Mouse (Mus musculus) forebrain, embryonic 14.5 days (tissue): Measurements from ENCODE around the gene Spsb4. TPM values are rescaled to one million over a fixed set of nuclear protein-coding genes. Genes with fewer than 3 reads are reported as not detected.

Experiments
- ATAC-seq: fragments of 200-750 bp; cut with Nextera tagmentation; 2 replicates; pipeline ENCODE4 v1.8.0; 2017; ENCODE audit warnings: mild to moderate bottlenecking, moderate library complexity
- DNase-seq: peaks from one replicate; pipeline ENCODE4 v3.0.0-alpha.2; 2015; ENCODE audit warnings: low spot score
- H3K27ac ChIP-seq: fragments of 300-500 bp; sonication (generic); 2 replicates; pipeline ENCODE4 v1.5.1; 2014; ENCODE audit warnings: low read depth, mild to moderate bottlenecking, control low read depth, low read length, moderate library complexity
- H3K27me3 ChIP-seq: fragments of 300-500 bp; sonication (generic); replicated peaks from 2 replicates; pipeline ENCODE4 v1.6.1; 2014; ENCODE audit warnings: low read length, control low read depth, mixed read lengths; ENCODE audit not compliant: control insufficient read depth, insufficient read depth
- H3K36me3 ChIP-seq: fragments of 300-500 bp; sonication (generic); 2 replicates; pipeline ENCODE4 v1.6.1; 2014; ENCODE audit warnings: low read length, control low read depth; ENCODE audit not compliant: control insufficient read depth, insufficient read depth
- H3K4me1 ChIP-seq: fragments of 300-500 bp; sonication (generic); 2 replicates; pipeline ENCODE4 v1.6.1; 2014; ENCODE audit warnings: antibody characterized with exemption, low read length, control low read depth; ENCODE audit not compliant: control insufficient read depth, insufficient read depth
- H3K4me2 ChIP-seq: fragments of 300-500 bp; sonication (generic); 2 replicates; pipeline ENCODE4 v1.6.1; 2014; ENCODE audit warnings: mild to moderate bottlenecking, control low read depth, low read length
- H3K4me3 ChIP-seq: fragments of 300-500 bp; sonication (generic); 2 replicates; pipeline ENCODE4 v1.5.1; 2014; ENCODE audit warnings: low read depth, low read length, control low read depth
- H3K9ac ChIP-seq: fragments of 300-500 bp; sonication (generic); 2 replicates; pipeline ENCODE4 v1.6.1; 2014; ENCODE audit warnings: mild to moderate bottlenecking, low read length, control low read depth, moderate library complexity
- H3K9me3 ChIP-seq: fragments of 300-500 bp; sonication (generic); replicated peaks from 2 replicates; pipeline ENCODE4 v1.6.1; 2016; ENCODE audit warnings: low read length, control low read depth, mixed read lengths; ENCODE audit not compliant: control insufficient read depth
- WGBS: fragments of 180-500 bp; shearing (Covaris S2); extraction: QIAGEN DNeasy Blood & Tissue Kit; methylation state at CpG from one replicate; pipeline ENCODE4 v1.1.7; 2014; 5-methylcytosine and 5-hydroxymethylcytosine counted together
- polyA plus RNA-seq: library from polyadenylated mRNA; unstranded; fragments of >200 nt; fragmentation: Nextera tagmentation; extraction: Ambion mirVana; gene quantifications from 2 replicates; pipeline ENCODE4 v1.2.1, GENCODE M21; 2014

Gene Spsb4
- polyA plus RNA-seq, 1 experiment from 2014 or later, result 20.8 TPM

DNA sequence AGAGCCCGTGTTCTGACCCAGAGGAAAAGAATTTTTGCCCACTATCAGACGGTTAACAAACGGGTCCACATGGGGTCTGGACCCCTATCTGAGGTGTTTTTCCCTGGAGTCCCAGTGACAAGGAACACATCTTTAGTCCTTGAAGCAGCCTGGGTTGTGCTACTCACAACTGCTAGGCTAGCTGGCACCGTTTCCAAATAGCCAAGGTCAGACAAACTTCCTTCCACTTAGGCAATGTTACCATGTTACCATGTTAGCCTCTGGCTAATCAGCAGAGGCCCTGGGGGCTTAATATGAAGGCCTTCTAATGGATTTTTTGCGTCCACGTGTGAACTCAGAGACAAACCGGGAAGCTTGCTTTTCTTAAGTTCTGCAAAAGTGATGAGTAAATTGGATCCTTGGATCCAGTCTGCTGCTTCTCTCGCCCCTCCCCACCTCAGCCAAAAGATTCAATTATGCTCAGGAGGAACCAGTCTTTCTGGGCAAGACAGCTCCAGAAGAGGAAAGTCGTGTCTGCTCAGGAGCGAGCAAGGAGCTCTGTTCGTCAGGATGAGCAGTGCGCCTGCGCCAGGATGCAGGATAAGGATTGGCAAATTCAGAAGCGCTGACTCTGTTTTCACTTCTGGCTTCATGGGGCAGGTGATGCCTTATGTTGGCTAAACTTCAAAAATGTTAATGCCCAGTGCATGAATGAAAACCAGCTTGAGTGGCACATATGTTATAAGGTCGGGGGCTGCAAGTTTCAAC, 64.4 kb downstream of the Spsb4 start:
- ATAC-seq (no peak), DNase-seq (no peak)
- Histone ChIP-seq H3K4me1 (peaks cover 25% of the 10 kb centered on the region), H3K9ac (no peak overlapping the region), H3K4me2 (no peak overlapping the region), H3K27me3 (no peaks in the 10 kb centered on the region), H3K4me3 (no peak overlapping the region), H3K27ac (no peak overlapping the region), H3K9me3 (no peaks in the 10 kb centered on the region), H3K36me3 (no peaks in the 10 kb centered on the region)
- WGBS, result 80% methylated on average over 15 of the region's 15 CpGs

DNA sequence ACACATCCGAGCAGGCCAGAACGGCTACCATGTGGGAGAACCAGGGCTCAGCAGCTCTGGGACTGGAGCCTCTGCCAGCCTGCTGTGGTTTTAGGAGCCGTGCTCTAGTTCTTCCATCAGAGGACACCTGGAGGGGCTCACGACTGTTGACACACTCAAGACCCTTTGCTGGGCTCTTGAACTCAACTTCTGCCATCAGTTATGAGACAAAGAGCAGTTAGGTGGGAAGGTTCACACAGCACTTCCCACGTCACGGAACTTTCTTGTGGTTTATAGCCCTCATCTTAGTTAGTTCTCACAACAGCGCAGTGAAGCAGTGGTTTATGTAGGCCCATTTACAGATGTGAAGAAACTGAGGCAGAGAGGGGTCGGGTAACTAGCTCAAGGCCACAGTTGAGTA, 65.2 kb downstream of the Spsb4 start:
- WGBS, result 96% methylated on average over 8 of the region's 8 CpGs
- peaks cover 25% of the 10 kb centered on the region for H3K4me1 ChIP-seq

DNA sequence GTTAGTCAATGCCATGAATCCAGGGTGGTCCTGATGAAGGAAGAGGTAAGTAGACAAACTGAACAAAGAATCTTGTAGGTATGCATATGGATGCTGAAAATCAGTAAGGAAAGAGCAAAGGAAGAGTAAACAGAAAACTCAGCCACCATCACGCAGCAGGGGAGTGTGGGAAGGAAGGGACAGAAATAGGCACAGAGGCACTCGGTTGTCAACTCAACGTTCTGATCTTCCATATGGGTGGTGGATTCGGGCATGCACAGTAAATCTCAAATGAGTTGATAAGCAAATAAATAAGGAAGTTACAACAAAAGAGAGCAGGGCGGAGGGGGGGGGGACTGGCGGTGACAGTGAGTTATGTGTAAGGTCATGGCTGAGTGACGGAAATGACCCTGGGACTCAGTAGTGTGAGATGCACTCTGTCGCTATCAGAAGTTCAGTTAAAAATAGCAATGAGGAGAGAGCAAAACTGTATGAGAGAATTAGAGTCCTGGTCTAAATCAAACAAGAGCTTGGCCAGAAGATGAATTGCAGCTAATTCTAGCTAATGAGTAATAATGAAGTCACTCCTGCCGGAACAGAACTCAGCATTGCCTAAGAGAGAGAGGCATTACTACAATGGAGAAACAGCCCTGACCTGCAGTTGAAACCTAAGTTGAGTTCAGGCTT, 66.2 kb downstream of the Spsb4 start:
- Histone ChIP-seq H3K4me2 (no peak overlapping the region), H3K4me3 (no peak overlapping the region), H3K4me1 (peaks cover 15% of the 10 kb centered on the region), H3K9me3 (no peaks in the 10 kb centered on the region), H3K27me3 (no peaks in the 10 kb centered on the region), H3K9ac (no peak overlapping the region), H3K36me3 (no peaks in the 10 kb centered on the region), H3K27ac (no peak overlapping the region)
- ATAC-seq (no peak), DNase-seq (no peak)
- WGBS, result 90% methylated on average over 9 of the region's 9 CpGs

More for the DNA sequence above, 65.2 kb downstream of the Spsb4 start:
- Histone ChIP-seq H3K36me3 (no peaks in the 10 kb centered on the region), H3K27ac (no peak overlapping the region), H3K27me3 (no peaks in the 10 kb centered on the region), H3K4me2 (no peak overlapping the region), H3K4me3 (no peak overlapping the region), H3K9me3 (no peaks in the 10 kb centered on the region), H3K9ac (no peak overlapping the region)
- DNase-seq (no peak), ATAC-seq (no peak)

DNA sequence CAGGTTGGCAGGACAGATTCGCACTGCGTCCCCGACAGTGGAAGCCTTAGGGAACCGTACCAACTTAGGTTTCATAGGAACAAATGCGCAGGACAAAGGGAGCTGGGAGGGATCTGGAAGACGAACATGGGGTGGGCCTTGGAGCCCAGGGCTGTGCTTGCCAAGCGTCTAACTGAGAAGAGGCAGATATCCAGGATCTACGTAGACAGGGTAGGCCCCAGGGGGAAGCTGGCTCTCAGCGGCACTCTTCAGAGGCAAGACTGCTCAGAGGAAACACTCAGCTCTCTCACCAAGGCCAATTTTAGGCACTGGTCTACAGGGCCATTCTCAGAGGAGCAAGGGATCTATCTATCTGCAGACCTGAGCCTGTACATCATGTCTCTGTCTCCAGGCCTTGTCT, 69.1 kb downstream of the Spsb4 start:
- ATAC-seq (no peak), DNase-seq (no peak)
- Histone ChIP-seq H3K27me3 (no peaks in the 10 kb centered on the region), H3K9ac (no peak overlapping the region), H3K27ac (no peak overlapping the region), H3K4me2 (no peak overlapping the region), H3K4me1 (peaks cover 4% of the 10 kb centered on the region; the same call in 1 of the 2 replicates), H3K9me3 (no peaks in the 10 kb centered on the region), H3K36me3 (no peaks in the 10 kb centered on the region), H3K4me3 (no peak overlapping the region)
- 87% methylated on average over 9 of the region's 9 CpGs for WGBS

DNA sequence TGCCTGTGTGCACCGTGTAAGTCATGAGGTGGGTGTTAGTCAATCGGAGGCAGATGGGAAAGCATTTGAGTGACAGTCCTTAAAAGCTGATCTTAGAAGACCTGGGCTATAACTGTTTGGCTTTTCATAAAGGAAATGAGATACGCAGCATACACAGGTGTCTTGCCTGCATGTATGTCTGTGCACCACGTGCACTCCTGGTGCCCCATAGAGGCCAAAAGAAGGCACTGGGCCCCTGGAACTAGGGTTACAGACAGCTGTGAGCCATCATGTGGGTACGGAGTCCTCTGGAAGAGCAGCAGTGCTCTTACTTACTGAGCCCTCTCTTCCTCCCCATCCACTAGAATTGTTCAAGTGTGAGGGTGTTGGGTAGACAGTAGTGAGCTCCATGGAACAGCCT, 70.1 kb downstream of the Spsb4 start:
- WGBS, result 95% methylated on average over 5 of the region's 5 CpGs
- H3K9ac ChIP-seq, result no peak overlapping the region
- no peaks in the 10 kb centered on the region for H3K27me3 ChIP-seq
- H3K9me3 ChIP-seq, result no peaks in the 10 kb centered on the region
- ATAC-seq (no peak), DNase-seq (no peak)
- no peak overlapping the region for H3K4me3 ChIP-seq
- no peaks in the 10 kb centered on the region for H3K4me1 ChIP-seq
- no peak overlapping the region for H3K4me2 ChIP-seq
- H3K36me3 ChIP-seq, result 0 out of 2 replicates have a peak, but pooled peaks cover 2% of the 10 kb centered on the region
- H3K27ac ChIP-seq, result no peak overlapping the region

DNA sequence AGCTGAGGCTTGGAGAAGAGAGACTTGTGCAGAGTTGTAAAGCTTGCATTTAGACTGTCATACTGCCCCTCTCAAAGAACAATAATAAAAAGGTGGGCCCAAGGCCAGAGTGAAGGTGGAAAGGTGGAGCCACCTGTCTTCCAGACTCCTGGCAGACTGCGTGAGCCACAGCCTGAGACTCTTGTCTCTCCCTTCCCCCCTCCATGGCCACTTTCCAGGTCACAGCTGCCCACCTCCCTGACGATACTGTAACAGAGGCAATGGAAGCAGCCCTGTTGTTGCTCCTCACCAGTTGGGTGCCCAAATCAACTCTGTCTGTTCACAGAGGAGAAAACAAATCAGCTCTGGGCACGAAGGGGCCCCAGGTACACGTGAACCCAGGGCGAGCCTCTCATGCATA, 71.5 kb downstream of the Spsb4 start:
- H3K27me3 ChIP-seq, result no peaks in the 10 kb centered on the region
- no peaks in the 10 kb centered on the region for H3K9me3 ChIP-seq
- H3K4me1 ChIP-seq, result no peaks in the 10 kb centered on the region
- ATAC-seq, result no peak
- no peak overlapping the region for H3K9ac ChIP-seq
- H3K4me3 ChIP-seq, result no peak overlapping the region
- H3K4me2 ChIP-seq, result no peak overlapping the region
- H3K36me3 ChIP-seq, result peaks cover 12% of the 10 kb centered on the region; the same call in 1 of the 2 replicates
- 71% methylated on average over 5 of the region's 5 CpGs for WGBS
- H3K27ac ChIP-seq, result no peak overlapping the region
- no peak for DNase-seq

DNA sequence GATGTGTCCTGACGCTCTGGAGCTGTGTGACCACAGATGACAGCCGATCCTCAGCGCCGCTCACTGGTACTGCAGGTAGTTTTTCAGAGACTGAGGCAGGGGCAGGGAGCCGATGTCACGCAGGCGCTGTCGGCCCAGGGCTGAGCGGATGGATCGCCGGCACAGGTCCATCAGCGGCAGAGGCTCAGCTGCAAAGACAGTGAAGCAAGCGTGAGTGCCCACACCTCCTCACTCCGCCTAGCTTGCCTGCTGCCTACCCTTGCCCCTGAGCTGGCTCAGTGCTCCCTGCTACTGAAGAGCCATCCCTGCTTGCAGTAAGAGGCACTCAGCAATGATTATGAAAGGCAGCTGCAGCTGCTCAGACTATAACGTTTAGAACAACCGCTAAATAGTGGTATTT, 74.1 kb downstream of the Spsb4 start:
- H3K4me1 ChIP-seq, result no peaks in the 10 kb centered on the region
- H3K9ac ChIP-seq, result no peak overlapping the region
- DNase-seq (peak; percentile 46), ATAC-seq (peak; percentile 61; the same call in 1 of the 2 replicates)
- no peak overlapping the region for H3K4me3 ChIP-seq
- H3K27ac ChIP-seq, result peak overlapping the region; percentile 23; the same call in 1 of the 2 replicates
- no peak overlapping the region for H3K4me2 ChIP-seq
- H3K36me3 ChIP-seq, result peaks cover 25% of the 10 kb centered on the region; the same call in 1 of the 2 replicates
- H3K27me3 ChIP-seq, result no peaks in the 10 kb centered on the region
- H3K9me3 ChIP-seq, result 0 out of 2 replicates have a peak, but pooled peaks cover 5% of the 10 kb centered on the region
- WGBS, result 74% methylated on average over 16 of the region's 16 CpGs

DNA sequence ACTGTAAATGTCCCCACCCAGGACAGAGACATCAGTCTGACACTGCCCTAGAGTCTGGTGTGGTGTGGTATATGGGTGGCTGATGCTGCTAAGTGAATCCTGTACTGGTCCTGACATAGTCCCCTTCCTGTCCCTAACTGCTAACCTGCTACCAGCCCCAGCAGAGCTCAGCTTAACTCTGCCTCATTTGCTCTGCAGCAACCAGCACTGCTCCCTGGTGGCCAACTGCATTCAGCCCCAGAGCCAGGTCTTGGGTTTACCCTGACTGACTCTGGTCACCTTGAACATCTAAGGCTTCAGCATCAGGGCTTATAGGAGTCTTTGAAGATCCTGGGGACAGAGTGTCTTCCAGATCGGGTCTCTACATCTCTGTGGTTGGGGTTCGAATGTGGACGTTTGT, 75.7 kb downstream of the Spsb4 start:
- Histone ChIP-seq H3K36me3 (peaks cover 25% of the 10 kb centered on the region; the same call in 1 of the 2 replicates), H3K27ac (no peak overlapping the region), H3K9me3 (0 out of 2 replicates have a peak, but pooled peaks cover 5% of the 10 kb centered on the region), H3K27me3 (no peaks in the 10 kb centered on the region), H3K9ac (no peak overlapping the region), H3K4me3 (no peak overlapping the region), H3K4me1 (no peaks in the 10 kb centered on the region), H3K4me2 (no peak overlapping the region)
- DNase-seq (no peak), ATAC-seq (no peak)
- 89% methylated on average over 3 of the region's 3 CpGs for WGBS

DNA sequence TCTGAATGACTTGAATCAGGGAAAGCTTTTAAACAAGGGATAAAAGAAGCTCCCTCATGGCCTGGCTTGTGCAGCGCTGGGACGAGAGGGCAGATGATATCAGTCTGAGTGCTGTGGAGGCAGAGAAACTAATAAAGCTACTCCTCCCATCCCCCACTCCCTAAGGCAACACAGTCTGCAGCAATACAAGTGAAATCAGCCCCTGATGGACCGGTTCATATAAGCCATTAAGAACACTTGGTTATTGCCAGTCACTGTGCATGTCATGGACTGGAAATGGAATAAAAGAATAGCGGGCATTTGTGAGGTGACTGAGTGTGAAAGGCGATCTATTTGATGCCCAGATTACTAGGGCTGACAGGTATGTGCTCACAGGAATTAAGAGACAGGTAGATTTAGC, 79.8 kb downstream of the Spsb4 start:
- Histone ChIP-seq H3K4me3 (no peak overlapping the region), H3K36me3 (peaks cover 25% of the 10 kb centered on the region; the same call in 1 of the 2 replicates), H3K9me3 (0 out of 2 replicates have a peak, but pooled peaks cover 5% of the 10 kb centered on the region), H3K9ac (no peak overlapping the region), H3K27ac (no peak overlapping the region), H3K27me3 (no peaks in the 10 kb centered on the region), H3K4me1 (no peaks in the 10 kb centered on the region), H3K4me2 (no peak overlapping the region)
- ATAC-seq (no peak), DNase-seq (no peak)
- 81% methylated on average over 5 of the region's 5 CpGs for WGBS
